Mouse (Mus musculus) lung, embryonic 16.5 days (tissue): ENCODE measurements at regions not wholly inside any gene's neighbourhood (a gene's known extent, or its start where the extent isn't known, plus 50 kb on each side); places are given as distances from the start of the nearest gene placed in this dataset.

Experiments used
- ATAC-seq: fragments of 200-750 bp; cut with Nextera tagmentation; 2 replicates; pipeline ENCODE4 v1.8.0; 2017; ENCODE audit warnings: low read depth, mild to moderate bottlenecking, moderate library complexity
- H3K27ac ChIP-seq: fragments of 300-500 bp; sonication (generic); 2 replicates; pipeline ENCODE4 v1.5.1; 2014; ENCODE audit warnings: mild to moderate bottlenecking, control low read depth, low read length
- H3K27me3 ChIP-seq: fragments of 300-500 bp; sonication (generic); 2 replicates; pipeline ENCODE4 v1.6.1; 2014; ENCODE audit warnings: low read depth, low read length, mixed read lengths; ENCODE audit not compliant: control insufficient read depth, insufficient read depth
- H3K36me3 ChIP-seq: fragments of 300-500 bp; sonication (generic); 2 replicates; pipeline ENCODE4 v1.6.1; 2014; ENCODE audit warnings: low read length; ENCODE audit not compliant: control insufficient read depth, insufficient read depth
- H3K4me1 ChIP-seq: fragments of 300-500 bp; sonication (generic); replicated peaks from 2 replicates; pipeline ENCODE4 v1.6.1; 2014; ENCODE audit warnings: low read length, mixed read lengths; ENCODE audit not compliant: control insufficient read depth, insufficient read depth
- H3K4me2 ChIP-seq: fragments of 300-500 bp; sonication (generic); 2 replicates; pipeline ENCODE4 v1.6.1; 2014; ENCODE audit warnings: low read depth, low read length, control low read depth
- H3K4me3 ChIP-seq: fragments of 300-500 bp; sonication (generic); 2 replicates; pipeline ENCODE4 v1.5.1; 2014; ENCODE audit warnings: mild to moderate bottlenecking, low read length, control low read depth
- H3K9ac ChIP-seq: fragments of 300-500 bp; sonication (generic); 2 replicates; pipeline ENCODE4 v1.6.1; 2014; ENCODE audit warnings: low read length, control low read depth
- H3K9me3 ChIP-seq: fragments of 300-500 bp; sonication (generic); 2 replicates; pipeline ENCODE4 v1.6.1; 2016; ENCODE audit warnings: low read length; ENCODE audit not compliant: control insufficient read depth
- WGBS: fragments of 180-500 bp; shearing (Covaris S2); extraction: QIAGEN DNeasy Blood & Tissue Kit; methylation state at CpG from one replicate; pipeline ENCODE4 v1.1.7; 2014; 5-methylcytosine and 5-hydroxymethylcytosine counted together

DNA sequence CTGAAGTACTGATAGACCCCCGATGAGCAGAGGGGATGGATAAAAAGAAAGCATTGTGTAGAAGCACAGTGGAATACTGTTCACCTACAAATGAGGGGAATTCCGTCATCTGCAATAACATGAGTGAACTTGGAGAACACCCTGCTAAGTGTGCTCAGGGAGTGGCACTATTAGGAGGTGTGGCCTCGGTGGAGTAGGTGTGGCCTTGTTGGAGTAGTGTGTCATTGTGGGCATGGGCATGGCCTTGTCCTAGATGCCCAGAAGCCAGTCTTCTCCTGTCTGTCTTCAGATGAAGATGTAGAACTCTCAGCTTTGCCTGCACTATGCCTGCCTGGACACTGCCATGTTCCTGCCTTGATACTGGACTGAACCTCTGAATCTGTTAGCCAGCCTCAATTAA is 86.2 kb upstream of the Kl start:
- Histone ChIP-seq H3K27ac (no peak overlapping the region), H3K4me3 (no peak overlapping the region), H3K27me3 (no peaks in the 10 kb centered on the region), H3K36me3 (no peaks in the 10 kb centered on the region), H3K9me3 (peaks cover 3% of the 10 kb centered on the region; the same call in 1 of the 2 replicates), H3K9ac (no peak overlapping the region), H3K4me2 (no peak overlapping the region), H3K4me1 (no peaks in the 10 kb centered on the region)
- ATAC-seq = no peak
- 90% methylated on average over 3 of the region's 3 CpGs for WGBS

DNA sequence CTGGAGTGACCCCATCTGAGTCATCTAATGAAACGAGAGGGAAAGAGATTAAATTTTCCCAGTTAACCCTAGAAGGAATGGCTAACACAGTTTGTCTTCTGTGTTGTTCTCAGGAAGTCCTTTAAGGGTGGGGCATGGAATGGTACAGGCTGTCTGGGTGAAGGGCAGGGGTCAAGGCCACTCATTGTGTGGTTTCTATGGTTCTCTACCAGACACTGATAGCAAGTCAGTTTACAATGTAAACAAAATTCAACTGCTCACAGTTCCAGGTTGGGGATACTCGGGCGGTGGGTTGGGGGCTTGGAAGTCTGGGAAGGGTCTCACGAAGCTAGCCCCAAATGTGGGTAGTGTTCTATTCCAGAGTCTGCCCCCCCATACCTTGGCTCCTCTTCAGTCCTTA is 82.5 kb upstream of the Kl start:
- Histone ChIP-seq H3K36me3 (no peaks in the 10 kb centered on the region), H3K4me1 (no peaks in the 10 kb centered on the region)
- 38% methylated on average over 4 of the region's 4 CpGs for WGBS

DNA sequence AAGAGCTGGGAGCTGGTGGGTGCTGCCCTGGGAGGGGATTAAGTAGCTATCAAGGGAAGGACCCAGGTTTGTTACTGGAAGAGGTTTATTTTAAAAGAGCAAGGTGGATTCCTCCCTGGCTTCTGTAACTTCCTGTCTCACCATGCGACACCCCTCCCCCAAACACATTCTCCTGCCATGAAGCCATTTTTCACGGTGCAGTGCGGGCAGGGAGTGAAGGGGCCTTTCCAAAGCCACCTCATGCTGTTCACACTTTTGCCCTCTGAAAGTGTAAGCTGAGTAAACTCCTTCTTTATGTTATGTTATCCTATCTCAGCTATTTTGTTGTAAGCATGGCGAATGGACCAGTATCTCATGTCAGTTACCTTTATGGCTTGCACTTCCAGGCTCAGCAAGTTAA is 73.6 kb upstream of the Kl start:
- no peak for ATAC-seq
- Histone ChIP-seq H3K27me3 (no peaks in the 10 kb centered on the region), H3K4me3 (no peak overlapping the region), H3K4me1 (no peaks in the 10 kb centered on the region; the same call in 1 of the 2 replicates), H3K36me3 (no peaks in the 10 kb centered on the region), H3K9me3 (peaks cover 6% of the 10 kb centered on the region; the same call in 1 of the 2 replicates), H3K27ac (no peak overlapping the region), H3K9ac (no peak overlapping the region), H3K4me2 (no peak overlapping the region)
- WGBS = 45% methylated on average over 4 of the region's 4 CpGs

More for the DNA sequence above, 82.5 kb upstream of the Kl start:
- peaks cover 4% of the 10 kb centered on the region for H3K9me3 ChIP-seq
- H3K27me3 ChIP-seq = no peaks in the 10 kb centered on the region
- H3K27ac ChIP-seq = no peak overlapping the region
- H3K9ac ChIP-seq = no peak overlapping the region
- ATAC-seq = no peak
- H3K4me3 ChIP-seq = no peak overlapping the region
- H3K4me2 ChIP-seq = no peak overlapping the region

DNA sequence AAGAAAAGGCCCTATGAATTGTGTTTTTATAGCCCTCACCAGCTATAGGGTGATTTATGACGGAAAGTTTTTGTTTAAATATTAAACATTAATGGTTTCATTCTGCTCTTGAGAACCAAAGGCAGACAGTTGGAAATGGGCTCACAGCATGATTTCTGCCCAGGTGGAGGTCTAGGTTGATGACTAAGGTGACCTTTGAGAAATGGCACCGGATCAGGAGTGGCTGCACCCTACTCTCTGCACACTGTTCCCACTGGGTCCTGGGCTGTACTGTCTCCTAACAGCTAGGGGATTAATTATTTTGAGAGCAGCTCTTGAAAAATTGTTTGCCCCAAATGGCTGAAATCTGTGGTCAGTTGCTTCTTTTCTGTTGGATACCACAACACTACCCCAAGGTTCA is 68.7 kb upstream of the Kl start:
- no peak overlapping the region for H3K27ac ChIP-seq
- H3K27me3 ChIP-seq = no peaks in the 10 kb centered on the region
- H3K9me3 ChIP-seq = 0 out of 2 replicates have a peak, but pooled peaks cover 2% of the 10 kb centered on the region
- H3K4me1 ChIP-seq = no peaks in the 10 kb centered on the region; the same call in 1 of the 2 replicates
- H3K4me2 ChIP-seq = no peak overlapping the region
- 86% methylated on average over 2 of the region's 2 CpGs for WGBS
- H3K4me3 ChIP-seq = no peak overlapping the region
- H3K9ac ChIP-seq = no peak overlapping the region
- ATAC-seq = no peak
- no peaks in the 10 kb centered on the region for H3K36me3 ChIP-seq

DNA sequence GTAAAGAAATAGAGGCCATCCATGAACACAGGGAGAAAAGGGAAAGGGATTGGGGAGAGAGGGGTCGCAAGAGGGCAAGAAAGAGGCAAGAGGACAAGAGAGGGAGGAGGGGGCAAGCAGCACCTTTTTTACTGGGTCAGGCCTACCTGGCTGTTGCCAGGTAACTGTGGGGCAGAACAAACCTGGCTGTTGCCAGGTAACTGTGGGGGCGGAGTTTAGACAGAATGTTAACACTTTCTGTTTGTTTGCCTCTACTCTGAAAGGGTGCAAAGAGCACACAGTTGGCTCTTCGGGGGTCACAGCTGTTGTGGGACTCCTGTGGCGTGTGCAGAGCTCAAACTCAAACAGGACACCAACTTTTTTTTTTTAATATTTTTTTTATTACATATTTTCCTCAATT is 62.3 kb upstream of the Kl start:
- Histone ChIP-seq H3K9me3 (no peaks in the 10 kb centered on the region), H3K4me3 (no peak overlapping the region), H3K4me2 (no peak overlapping the region), H3K27me3 (no peaks in the 10 kb centered on the region), H3K27ac (no peak overlapping the region), H3K4me1 (no peaks in the 10 kb centered on the region; the same call in 1 of the 2 replicates), H3K9ac (no peak overlapping the region), H3K36me3 (no peaks in the 10 kb centered on the region)
- 52% methylated on average over 4 of the region's 4 CpGs for WGBS
- ATAC-seq = no peak

DNA sequence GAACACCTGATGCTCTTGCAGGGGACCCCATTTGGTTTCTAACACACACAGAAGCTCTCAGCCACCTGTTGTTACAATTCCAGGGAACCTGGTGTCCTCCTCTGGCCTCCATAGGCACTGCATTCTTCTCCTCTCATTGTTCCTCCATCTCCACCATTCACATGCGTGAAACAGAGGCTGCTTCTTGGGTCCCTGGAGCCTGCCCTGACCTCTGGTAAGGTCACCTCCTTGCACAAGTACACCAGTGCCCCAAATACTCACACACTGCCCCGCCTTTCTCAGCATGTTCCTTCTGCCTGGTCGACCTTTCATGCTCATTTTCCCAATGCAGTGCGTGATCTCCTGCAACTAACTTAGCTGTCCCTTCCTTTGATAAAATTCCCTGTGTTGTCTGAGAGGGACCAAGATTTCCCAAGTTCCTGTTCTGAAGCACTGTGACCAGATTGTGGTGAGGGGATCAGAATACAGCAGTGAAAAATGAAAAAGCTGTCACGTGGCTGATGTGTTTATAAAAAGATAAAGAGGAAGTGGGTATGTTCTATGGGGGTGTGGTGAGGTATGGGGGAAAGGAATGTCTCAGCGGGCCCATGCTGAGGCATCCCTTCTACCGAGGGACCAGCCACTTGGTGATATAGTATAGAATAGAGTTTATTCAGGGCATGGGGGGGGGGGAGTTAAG is 61.0 kb upstream of the Kl start:
- no peak for ATAC-seq
- H3K9ac ChIP-seq = no peak overlapping the region
- 64% methylated on average over 7 of the region's 7 CpGs for WGBS

DNA sequence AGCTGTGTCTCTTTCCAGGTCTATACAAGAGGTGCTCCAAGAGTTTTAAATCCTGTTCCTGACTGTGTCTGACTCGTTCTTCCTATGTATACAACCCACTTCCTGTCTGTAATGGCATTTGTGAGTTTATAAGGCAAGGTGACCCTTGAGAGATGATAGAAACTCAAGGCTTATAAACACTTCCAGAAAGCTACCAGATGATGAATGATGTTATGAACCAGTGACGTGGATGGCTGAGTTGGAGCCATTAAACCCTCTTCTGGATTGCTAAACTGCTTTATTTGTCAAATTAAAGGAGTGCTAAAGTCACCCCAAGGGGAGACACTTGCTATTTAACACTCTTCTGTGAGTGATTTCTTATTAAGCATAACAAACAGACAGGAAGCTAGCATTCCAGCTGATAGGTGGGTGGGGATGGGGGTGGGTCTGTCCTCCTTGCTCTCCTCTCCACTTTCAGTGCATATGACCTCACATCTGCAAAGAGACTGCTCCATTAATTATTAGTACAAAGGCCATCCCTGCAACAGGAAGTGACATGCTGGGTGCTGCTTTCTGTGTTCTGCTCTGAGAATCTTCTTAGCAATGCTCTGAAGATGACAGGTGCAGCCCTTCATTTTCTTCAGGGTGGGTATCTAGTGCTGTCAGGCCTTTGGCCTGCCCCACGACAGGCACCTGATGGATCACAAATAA is 58.2 kb upstream of the Kl start:
- no peaks in the 10 kb centered on the region for H3K36me3 ChIP-seq
- no peak overlapping the region for H3K4me3 ChIP-seq
- no peak overlapping the region for H3K27ac ChIP-seq
- no peak for ATAC-seq
- H3K9me3 ChIP-seq = no peaks in the 10 kb centered on the region
- H3K27me3 ChIP-seq = no peaks in the 10 kb centered on the region
- H3K9ac ChIP-seq = no peak overlapping the region
- H3K4me1 ChIP-seq = no peaks in the 10 kb centered on the region; the same call in 1 of the 2 replicates
- WGBS = 16% methylated on average over 3 of the region's 3 CpGs
- H3K4me2 ChIP-seq = no peak overlapping the region

More for the DNA sequence above, 61.0 kb upstream of the Kl start:
- H3K4me2 ChIP-seq = no peak overlapping the region
- H3K27me3 ChIP-seq = no peaks in the 10 kb centered on the region
- H3K4me1 ChIP-seq = no peaks in the 10 kb centered on the region; the same call in 1 of the 2 replicates
- H3K9me3 ChIP-seq = no peaks in the 10 kb centered on the region
- H3K36me3 ChIP-seq = no peaks in the 10 kb centered on the region
- no peak overlapping the region for H3K4me3 ChIP-seq
- H3K27ac ChIP-seq = no peak overlapping the region

DNA sequence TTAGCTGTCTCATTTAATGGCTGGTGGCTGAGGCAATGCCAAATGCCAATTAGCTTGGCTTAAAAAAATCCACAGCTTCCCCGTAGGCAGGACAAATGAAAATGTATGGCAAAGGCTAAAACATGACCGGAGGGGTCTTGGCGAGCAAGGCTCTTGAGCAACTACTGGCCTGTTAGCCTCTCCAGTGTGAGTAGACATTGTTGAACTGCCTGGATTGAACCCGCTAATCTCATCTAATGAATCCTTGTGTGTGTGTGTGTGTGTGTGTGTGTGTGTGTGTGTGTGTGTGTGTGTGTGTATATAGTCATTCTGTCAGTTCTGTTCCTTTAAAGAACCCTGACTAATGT is 57.7 kb upstream of the Kl start:
- H3K4me1 ChIP-seq = no peaks in the 10 kb centered on the region; the same call in 1 of the 2 replicates

DNA sequence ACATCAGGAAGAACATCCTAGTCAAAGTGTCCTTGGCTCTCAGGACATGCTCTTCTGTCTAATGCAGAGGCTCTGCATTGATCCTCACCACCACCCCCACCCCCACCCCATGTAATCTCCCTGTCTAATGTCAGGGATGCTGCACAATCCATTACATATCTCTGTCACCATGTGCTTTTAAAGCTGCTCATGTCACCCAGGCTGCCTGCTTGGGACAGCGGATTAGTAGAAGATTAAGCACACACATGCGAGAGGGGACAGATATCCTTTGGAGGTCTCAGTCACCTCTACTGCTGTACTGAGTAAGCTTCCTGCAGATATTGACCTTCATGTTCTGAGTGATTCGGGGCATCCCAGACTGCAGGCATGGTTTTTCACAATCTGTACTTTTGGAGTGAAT is 50.7 kb upstream of the Kl start:
- WGBS = 74% methylated on average over 3 of the region's 3 CpGs
- Histone ChIP-seq H3K27me3 (no peaks in the 10 kb centered on the region), H3K4me3 (no peak overlapping the region), H3K9me3 (no peaks in the 10 kb centered on the region), H3K27ac (no peak overlapping the region), H3K4me2 (no peak overlapping the region), H3K9ac (no peak overlapping the region), H3K4me1 (no peaks in the 10 kb centered on the region), H3K36me3 (no peaks in the 10 kb centered on the region)
- ATAC-seq = no peak

More for the DNA sequence above, 57.7 kb upstream of the Kl start:
- no peak overlapping the region for H3K4me3 ChIP-seq
- no peaks in the 10 kb centered on the region for H3K9me3 ChIP-seq
- H3K27me3 ChIP-seq = no peaks in the 10 kb centered on the region
- no peaks in the 10 kb centered on the region for H3K36me3 ChIP-seq
- WGBS = 49% methylated on average over 4 of the region's 4 CpGs
- no peak overlapping the region for H3K9ac ChIP-seq
- peak; percentile 38 for ATAC-seq
- no peak overlapping the region for H3K4me2 ChIP-seq
- no peak overlapping the region for H3K27ac ChIP-seq
